ENCODE assay signal across 11 mouse cellular contexts in genomic region chr13:54418781-54419327, GRCm38 (mm10). TPM values are rescaled to one million over a fixed set of nuclear protein-coding genes. Genes with fewer than 3 reads are reported as not detected.
DNase-seq lines count a peak whose midpoint lies in the region; ATAC-seq and TF ChIP-seq lines count a peak whose summit lies in the region.
"Had no signal": no experiment of that assay in that cellular context is flagged by ENCODE, and none has a peak within 500 bp of the region (broad histone marks: within the 10 kb centered on the region; RNA-seq: fewer than 3 reads in every experiment).

No protein-coding gene starts in this region.

- DNase-seq in layer of hippocampus, adult 11-12 months (ENCODE audit: low spot score) = peak; percentile 50
- DNase-seq in layer of hippocampus, adult 9-10 months (ENCODE audit: low spot score) = no peak
- DNase-seq in forebrain, postnatal 0 days = peak; percentile 55
- DNase-seq in kidney, postnatal 25 days = peak; percentile 52 to 82
- peak; percentile 74 for DNase-seq in midbrain, postnatal 0 days (ENCODE audit: low spot score)
- no peak for DNase-seq in left cerebral cortex, postnatal 36 days (ENCODE audit: low spot score in 2 of 2)
- DNase-seq in cerebellum, postnatal 25 days = no peak
- DNase-seq in gastrocnemius, postnatal 4 days (ENCODE audit: low spot score in 2 of 2) = no peak

- H3K36me3 ChIP-seq in forebrain, postnatal 0 days (ENCODE audit: insufficient read depth) = no peaks in the 10 kb centered on the region
- no peaks in the 10 kb centered on the region for H3K36me3 ChIP-seq in midbrain, postnatal 0 days (ENCODE audit: insufficient read depth, low read length)
- H3K36me3 ChIP-seq: embryonic facial prominence, embryonic 10.5 days; heart, embryonic 15.5 days; liver, embryonic 15.5 days had no signal

- H3K9ac ChIP-seq in forebrain, postnatal 0 days = no peak overlapping the region
- H3K9ac ChIP-seq in midbrain, postnatal 0 days (replicated peaks; ENCODE audit: low read length, poor library complexity, severe bottlenecking) = no peak overlapping the region
- H3K9ac ChIP-seq: heart, embryonic 15.5 days; liver, embryonic 15.5 days had no signal

- H3K4me1 ChIP-seq in forebrain, postnatal 0 days (ENCODE audit: insufficient read depth) = no peaks in the 10 kb centered on the region
- no peaks in the 10 kb centered on the region; the same call in 1 of the 2 replicates for H3K4me1 ChIP-seq in midbrain, postnatal 0 days (ENCODE audit: insufficient read depth, low read length)
- H3K4me1 ChIP-seq: heart, embryonic 15.5 days; liver, embryonic 15.5 days had no signal

- no peak for TF ChIP-seq CTCF in forebrain, postnatal 0 days (IDR thresholded peaks at IDR 0.05; ENCODE audit: low read depth)
- no peak for TF ChIP-seq CTCF in midbrain, postnatal 0 days (IDR thresholded peaks at IDR 0.05)

- intact Hi-C loops in left cerebral cortex, postnatal 36 days (cut with DNase I) = no loop called here

- H3K9me3 ChIP-seq in forebrain, postnatal 0 days (ENCODE audit: low read length) = no peaks in the 10 kb centered on the region
- no peaks in the 10 kb centered on the region for H3K9me3 ChIP-seq in midbrain, postnatal 0 days (ENCODE audit: low read length)
- H3K9me3 ChIP-seq: heart, embryonic 15.5 days; liver, embryonic 15.5 days had no signal

- ATAC-seq in forebrain, postnatal 0 days = peak; percentile 88
- ATAC-seq in midbrain, postnatal 0 days (ENCODE audit: low FRiP score) = peak; percentile 75

- no peak overlapping the region for H3K4me2 ChIP-seq in forebrain, postnatal 0 days (ENCODE audit: low read depth)
- H3K4me2 ChIP-seq in midbrain, postnatal 0 days (ENCODE audit: low read depth, low read length, poor library complexity, severe bottlenecking) = no peak overlapping the region
- H3K4me2 ChIP-seq: heart, embryonic 15.5 days; liver, embryonic 15.5 days had no signal

- no peak overlapping the region for H3K4me3 ChIP-seq in forebrain, postnatal 0 days (ENCODE audit: low read depth, low read length)
- no peak overlapping the region for H3K4me3 ChIP-seq in midbrain, postnatal 0 days (ENCODE audit: low read depth, low read length)
- H3K4me3 ChIP-seq: embryonic facial prominence, embryonic 10.5 days; heart, embryonic 15.5 days; liver, embryonic 15.5 days had no signal

- H3K27ac ChIP-seq in forebrain, postnatal 0 days (ENCODE audit: low read depth, low read length) = peak overlapping the region; percentile 62
- 0 out of 2 replicates have a peak overlapping the region, but pooled peaks have one; percentile 32 for H3K27ac ChIP-seq in midbrain, postnatal 0 days (ENCODE audit: low read depth, low read length)
- H3K27ac ChIP-seq: embryonic facial prominence, embryonic 10.5 days; heart, embryonic 15.5 days; liver, embryonic 15.5 days had no signal

- 25% methylated on average over 10 of the region's 10 CpGs for WGBS in forebrain, postnatal 0 days
- 50% methylated on average over 10 of the region's 10 CpGs for WGBS in midbrain, postnatal 0 days

- no peaks in the 10 kb centered on the region for H3K27me3 ChIP-seq in forebrain, postnatal 0 days (ENCODE audit: insufficient read depth, low read length)
- H3K27me3 ChIP-seq in midbrain, postnatal 0 days (ENCODE audit: insufficient read depth, low read length) = no peaks in the 10 kb centered on the region
- H3K27me3 ChIP-seq: heart, embryonic 15.5 days; liver, embryonic 15.5 days had no signal

RNA-seq across cellular contexts. Expression of gene Cplx2, which starts 47.7 kb away (rescaled TPM):
- 98.4 and 102 TPM in 2 replicates for total RNA-seq in forebrain, postnatal 0 days (2014; rRNA removed)
- polyA plus RNA-seq in forebrain, postnatal 0 days (2015; fragmentation: Nextera tagmentation; extraction: Ambion mirVana) = 40.0 and 49.8 TPM in 2 replicates
- total RNA-seq in midbrain, postnatal 0 days (2014; rRNA removed) = 88.7 and 106 TPM in 2 replicates
- polyA plus RNA-seq in midbrain, postnatal 0 days (2015; fragmentation: Nextera tagmentation; extraction: Ambion mirVana) = 30.4 and 31.2 TPM in 2 replicates
- 100 to 1,000 TPM; 769 to 808 TPM for total RNA-seq in left cerebral cortex, postnatal 36 days (2021)
- total RNA-seq in gastrocnemius, postnatal 4 days (2021) = 10 to 100 TPM; 12.8 to 13.4 TPM

RNA-seq across cellular contexts. Expression of gene Thoc3, which starts 49.8 kb away (rescaled TPM):
- 51.5 and 57.0 TPM in 2 replicates for total RNA-seq in forebrain, postnatal 0 days (2014; rRNA removed)
- 102 and 108 TPM in 2 replicates for polyA plus RNA-seq in forebrain, postnatal 0 days (2015; fragmentation: Nextera tagmentation; extraction: Ambion mirVana)
- 51.7 and 62.6 TPM in 2 replicates for total RNA-seq in midbrain, postnatal 0 days (2014; rRNA removed)
- 127 and 133 TPM in 2 replicates for polyA plus RNA-seq in midbrain, postnatal 0 days (2015; fragmentation: Nextera tagmentation; extraction: Ambion mirVana)
- total RNA-seq in left cerebral cortex, postnatal 36 days (2021) = 10 to 100 TPM; 33.4 to 37.6 TPM
- 10 to 100 TPM; 28.0 to 29.7 TPM for total RNA-seq in gastrocnemius, postnatal 4 days (2021)

Comparison
In these comparisons a context has a peak if more than half of its experiments do, and no peak if none do; other contexts are left out.
1. DNase-seq: peak in layer of hippocampus, adult 11-12 months (single experiment), forebrain, postnatal 0 days (single experiment), kidney, postnatal 25 days (2 of 2) and midbrain, postnatal 0 days (single experiment); none in layer of hippocampus, adult 9-10 months (single experiment), left cerebral cortex, postnatal 36 days (0 of 2), cerebellum, postnatal 25 days (0 of 2) and gastrocnemius, postnatal 4 days (0 of 2).